Mouse (Mus musculus) 3T3-L1 (cell line): Measurements from ENCODE around the gene Spns1.

Experiments
- DNase-seq: peaks from one replicate; pipeline ENCODE4 v3.0.0-alpha.2; 2015; ENCODE audit warnings: low read depth, low spot score

Spns1 gene

DNA sequence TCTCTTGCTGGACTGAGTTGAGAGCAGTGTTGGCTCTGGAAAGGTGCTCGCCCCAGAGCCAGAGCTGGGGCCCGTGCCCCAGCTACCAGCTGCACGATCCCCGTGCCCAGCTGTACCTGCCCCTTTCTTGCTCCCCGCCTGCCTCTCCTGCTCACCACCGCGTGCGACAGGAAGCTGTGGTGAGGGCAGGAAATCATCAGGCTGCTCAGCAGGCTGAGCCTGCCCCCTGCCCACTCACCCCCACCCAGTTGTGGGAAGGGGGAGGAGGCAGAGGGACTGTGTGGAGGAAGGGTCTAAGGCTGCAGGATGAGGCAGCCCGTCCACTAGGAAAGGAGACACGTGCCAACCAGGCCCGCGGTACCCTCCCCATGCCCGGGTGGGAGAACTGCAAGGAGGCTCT is 7.9 kb downstream of the Spns1 start, which contains the start of gene Lat:
Lat (minus strand) TSS at position 178 of the 400 bp plus-strand sequence.
- no peak for DNase-seq

DNA sequence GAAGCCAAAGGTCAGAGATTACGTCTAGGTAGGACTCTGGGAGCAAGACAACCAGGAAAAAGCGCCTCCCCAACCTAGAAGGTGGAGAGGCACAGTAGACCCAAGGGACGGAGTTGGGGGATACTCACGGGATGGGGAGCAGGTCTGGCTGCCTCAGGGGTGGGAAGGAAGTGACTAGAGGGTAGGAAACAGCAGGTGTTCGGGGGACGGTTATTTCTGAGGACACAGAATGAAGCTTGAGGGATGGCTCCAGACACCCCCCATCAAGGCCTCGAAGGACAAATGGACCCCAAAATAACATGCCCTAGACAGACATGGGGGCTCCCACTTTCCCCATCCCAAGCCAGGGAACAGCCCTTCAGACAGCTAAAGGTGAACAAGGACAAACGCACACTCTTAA is 8.9 kb downstream of the Spns1 start:
- no peak for DNase-seq

DNA sequence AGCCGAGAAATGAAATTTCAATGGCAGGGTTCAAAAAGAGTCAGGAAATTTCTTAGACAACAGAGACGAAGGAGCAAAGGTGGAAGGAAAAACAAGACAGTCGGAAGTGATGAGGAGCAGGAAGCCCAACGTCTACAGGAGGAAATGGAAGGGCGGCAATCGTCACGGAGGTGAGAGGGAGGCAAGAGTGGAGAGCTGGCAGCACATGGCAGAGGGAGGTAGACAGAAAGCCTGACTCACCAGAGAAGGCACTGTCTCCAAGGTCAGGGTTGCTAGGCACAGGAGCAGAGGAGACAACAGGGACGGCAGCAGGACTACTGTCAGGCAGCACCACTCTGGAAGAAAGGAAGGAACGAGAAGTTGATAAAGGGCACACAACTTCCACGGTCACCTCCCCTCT is 9.6 kb downstream of the Spns1 start:
- DNase-seq: no peak

DNA sequence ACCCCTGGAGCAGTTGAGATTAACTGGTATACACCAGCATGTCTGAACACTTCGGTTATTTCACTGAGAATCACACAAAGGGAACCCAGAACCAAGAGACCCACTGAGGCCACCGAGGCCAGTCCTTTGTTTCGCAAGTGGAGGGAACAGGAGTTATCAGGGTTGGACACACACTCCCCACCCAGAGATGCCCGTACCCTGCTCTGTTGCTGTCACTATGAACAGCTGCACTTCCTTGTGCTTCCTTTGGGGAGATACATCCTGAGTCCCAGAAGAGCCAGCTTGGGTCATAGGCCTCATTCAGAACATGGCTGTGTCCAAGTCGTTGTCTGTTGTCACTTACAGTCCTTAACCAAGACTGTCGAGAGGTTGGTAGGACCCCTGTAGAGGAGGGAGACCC is 14.2 kb downstream of the Spns1 start:
- no peak for DNase-seq

DNA sequence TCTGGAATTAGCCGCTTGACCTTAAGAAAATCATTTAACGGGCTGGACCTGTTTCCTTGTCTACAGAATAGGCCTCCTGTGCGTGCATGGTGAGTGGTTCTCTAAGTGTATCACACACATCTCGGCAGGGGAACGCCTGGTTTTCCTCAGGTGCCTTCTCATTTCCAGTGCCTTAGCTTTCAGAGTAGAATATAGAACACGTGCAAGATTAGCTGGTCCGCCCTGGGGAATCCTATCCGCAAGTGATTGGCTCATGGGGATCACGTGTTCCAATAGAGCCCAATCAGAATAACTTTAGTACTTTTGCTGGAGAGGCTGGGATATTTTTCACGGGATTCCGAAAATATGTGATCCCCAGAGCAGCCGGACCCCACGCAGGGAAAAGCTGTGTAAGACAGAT is 18.2 kb downstream of the Spns1 start:
- no peak for DNase-seq

DNA sequence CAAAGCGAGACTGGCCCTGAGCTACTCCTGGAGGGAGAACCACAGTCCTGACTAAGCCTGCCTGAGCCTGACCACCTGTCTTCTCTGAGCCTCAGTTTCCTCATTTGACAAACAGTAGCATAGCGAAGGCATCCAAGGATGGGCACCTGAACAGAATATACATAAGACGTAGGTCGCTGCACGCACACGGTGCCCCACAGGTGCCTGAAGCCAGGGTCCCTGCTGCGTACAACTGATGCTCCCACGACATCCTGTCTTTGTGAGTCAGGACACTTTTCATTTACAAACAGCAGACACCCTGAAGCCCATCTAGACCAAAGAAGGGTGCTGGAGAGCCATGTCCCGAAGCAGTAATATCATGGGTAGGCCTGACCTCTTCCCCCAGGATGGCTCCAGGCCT is 18.8 kb downstream of the Spns1 start:
- no peak for DNase-seq

DNA sequence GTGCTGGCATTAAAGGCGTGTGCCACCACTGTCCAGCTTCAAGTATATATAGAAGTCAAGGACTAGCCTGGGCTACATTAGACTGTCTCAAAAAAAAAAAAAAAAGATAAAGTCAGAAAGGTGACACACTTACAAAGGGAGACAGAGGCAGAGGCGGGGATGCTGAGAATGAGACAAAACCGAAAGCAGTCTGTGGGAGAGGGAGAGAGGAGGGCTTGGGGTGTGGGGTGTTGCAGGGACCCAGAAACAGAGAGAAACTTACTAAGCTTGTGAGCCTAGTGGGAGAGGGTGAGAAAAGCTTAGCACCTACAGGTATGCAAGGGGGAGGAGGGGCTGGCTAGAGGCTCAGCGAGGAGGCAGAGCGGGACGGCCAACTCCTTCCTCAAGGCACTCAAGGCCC is 19.4 kb downstream of the Spns1 start:
- no peak for DNase-seq

DNA sequence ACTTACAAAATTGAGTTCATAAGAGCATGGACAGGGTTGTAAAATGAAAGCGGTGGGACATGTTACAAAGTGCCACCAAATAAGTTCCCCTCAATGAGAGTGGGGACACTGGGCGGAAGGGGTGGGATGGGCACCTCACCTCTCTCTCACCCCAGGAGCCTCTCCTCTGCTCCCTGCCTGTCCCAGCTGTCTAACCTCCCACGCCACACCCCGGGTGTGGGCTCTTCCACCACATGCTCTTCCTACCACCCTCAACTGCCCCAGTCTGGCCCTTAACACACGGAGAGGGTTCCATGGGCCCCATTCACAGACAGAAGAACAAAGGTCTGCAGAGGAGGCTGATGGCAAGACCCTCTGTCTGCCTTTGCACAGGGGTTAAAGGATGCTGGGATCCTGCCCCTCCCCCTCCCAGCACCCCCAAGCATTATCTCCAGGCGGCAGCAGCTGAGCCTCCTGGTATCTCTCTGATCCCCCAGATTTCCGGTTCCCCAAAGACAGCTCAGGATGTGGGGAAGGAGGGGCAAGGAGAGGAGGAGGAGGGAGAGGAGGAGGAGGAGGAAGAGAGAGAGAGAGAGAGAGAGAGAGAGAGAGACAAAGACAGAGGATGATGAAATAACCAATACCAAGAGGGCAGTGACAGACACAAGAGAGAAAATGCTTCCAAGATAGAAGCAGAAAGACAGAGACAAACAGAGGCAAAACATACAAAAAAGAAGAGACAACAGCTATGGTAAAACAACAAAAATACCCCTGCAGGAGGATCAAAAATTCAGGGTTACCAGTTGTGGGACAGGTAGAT is 20.3 kb downstream of the Spns1 start:
- DNase-seq: no peak

DNA sequence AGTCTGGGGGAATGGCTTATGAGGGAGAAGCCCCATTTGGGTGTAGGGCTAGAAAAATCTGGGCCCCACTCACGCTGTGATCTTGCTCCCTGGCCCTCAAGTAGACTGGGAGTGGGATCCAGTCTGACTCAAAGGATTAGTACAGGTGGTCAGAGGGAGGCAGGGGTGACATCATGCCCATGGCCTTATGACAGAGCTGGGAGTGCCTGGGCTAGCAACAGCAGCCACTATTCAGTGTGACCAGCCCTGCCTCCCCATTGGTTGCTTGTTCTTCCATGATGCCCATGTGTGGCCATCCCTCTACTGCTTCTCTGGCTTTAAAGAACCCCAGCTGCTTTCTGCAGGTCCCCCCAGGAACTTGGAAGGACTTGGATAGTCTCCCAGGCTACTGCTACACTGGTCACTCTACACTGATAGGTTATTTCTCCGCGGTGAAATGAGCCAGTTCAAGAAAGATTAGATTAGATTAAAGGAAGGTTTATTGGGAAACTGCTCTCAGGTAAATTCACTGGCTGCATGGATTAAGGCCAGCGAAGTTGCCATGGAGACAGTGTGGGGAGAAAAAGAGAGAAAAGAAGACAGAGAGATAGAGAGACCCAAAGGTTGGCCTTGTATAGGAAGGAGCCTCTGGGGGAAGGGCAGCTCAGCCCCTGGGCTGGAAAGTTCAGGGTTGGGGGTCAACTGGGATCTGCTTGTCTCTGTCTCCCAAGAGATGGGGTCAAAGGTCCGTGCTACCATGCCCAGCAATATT is 21.2 kb downstream of the Spns1 start:
- DNase-seq: no peak

DNA sequence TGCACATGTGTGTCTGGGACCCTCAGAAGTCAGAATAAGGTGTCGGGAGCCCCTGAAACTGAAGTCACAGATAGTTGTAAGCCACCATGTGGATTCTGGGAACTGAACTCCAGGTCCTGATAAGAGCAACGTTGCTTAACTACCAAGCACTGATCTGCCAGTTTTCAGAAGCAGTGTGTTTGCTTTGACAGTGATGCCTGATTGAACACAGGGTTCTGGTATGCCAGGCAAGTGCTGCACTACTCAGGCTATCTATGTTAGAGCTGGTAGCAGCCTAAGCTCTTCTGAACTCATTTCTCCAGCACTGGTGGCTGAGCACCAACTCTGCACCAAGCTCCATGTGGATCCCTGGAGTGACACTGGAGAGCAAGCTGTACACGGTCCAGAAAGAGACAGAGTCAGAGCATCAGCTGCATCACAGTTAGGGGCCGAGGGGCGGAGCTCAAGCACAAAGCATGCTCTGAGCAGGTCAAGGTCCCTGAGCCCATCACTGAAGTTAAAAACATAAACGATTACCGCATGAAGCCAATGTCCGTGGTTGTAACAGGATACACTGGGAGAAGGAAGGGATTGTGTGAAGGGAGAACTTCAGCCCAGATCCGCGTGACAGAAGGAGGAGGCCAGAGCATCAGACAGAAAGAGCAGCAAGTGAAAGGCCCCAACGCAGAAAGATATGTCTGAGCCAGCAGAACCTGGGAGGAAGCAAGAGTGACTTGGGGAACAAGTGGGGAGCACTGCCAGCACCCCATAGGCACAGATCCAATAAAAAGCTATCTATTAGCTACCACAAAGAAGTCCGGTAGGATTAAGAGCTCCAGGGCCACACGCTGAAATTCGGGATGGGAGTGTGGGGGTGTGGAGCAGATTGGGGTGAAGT is 22.3 kb downstream of the Spns1 start:
- DNase-seq: no peak

DNA sequence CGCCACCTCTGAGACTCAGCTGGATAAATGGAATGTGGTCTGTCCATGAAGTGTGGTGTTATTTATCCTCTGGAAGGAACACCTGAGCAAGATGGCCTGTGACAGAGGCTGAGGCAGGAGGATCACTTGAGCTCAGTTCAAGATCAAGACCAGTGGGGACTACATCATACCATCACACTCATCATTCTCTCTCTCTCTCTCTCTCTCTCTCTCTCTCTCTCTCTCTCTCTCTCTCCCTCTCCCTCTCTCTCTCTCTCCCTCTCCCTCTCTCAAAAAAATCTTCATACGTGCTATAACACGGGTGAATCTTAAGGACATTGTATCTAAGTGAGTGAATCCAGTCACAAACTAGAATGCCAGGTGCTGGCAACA is 23.3 kb downstream of the Spns1 start:
- no peak for DNase-seq

DNA sequence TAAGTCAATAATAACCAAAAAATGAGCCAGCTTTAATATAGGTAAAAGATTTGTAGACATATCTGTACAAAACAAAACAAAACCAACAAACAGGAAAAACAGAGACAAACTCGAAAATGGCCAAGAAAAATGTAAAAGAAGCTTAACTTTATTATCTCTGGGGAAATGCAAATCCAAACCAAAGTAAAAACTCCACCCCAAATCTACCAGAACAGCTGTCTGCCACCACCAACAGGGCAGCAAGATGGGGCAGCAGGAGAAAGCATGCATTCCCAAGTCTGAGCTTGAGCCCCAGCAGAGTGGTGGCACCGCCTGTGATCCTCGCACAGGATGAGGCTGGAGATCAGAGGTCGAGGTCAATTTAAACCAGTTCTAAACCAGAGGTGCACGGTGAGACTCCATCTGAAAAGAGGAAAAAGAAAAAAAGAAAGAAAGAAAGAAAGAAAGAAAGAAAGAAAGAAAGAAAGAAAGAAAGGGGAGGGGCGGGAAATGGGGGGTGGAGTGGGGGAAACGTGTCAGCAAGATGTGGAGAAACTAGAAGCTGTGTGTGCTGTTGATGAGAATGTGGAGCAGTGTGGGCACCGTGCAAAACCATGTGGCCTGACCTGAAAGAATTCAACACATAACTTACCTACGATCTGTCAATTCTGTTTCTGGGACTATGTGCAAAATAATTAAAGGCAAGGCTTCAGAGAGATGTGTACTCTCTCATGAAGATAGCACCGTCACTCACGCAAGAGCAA is 23.8 kb downstream of the Spns1 start:
- no peak for DNase-seq

DNA sequence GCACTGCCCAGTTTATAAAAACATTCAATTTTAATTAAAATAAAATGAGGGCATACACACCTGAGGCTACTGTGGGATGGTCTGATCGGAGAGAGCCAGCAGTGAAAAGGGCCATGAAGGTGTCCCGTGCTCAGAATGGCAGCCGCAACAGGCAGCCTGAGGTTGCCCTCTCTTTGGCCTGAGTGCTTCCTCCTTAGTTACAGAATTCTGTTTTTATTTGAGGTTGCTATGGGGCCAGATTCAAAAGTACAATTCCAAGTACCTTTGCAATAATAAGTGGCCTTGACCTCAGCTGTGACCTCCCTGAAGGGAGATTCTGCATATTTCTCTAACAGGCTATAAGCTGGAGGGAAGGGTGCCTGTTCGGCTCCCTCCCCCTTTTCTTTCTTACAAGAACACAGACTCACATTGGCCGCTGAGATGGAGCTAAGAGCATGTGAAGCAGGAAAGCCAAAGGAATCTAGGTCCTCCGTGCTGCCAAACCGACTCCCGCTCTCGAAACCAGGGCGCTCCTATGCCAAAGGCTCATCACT is 25.8 kb downstream of the Spns1 start:
- no peak for DNase-seq

DNA sequence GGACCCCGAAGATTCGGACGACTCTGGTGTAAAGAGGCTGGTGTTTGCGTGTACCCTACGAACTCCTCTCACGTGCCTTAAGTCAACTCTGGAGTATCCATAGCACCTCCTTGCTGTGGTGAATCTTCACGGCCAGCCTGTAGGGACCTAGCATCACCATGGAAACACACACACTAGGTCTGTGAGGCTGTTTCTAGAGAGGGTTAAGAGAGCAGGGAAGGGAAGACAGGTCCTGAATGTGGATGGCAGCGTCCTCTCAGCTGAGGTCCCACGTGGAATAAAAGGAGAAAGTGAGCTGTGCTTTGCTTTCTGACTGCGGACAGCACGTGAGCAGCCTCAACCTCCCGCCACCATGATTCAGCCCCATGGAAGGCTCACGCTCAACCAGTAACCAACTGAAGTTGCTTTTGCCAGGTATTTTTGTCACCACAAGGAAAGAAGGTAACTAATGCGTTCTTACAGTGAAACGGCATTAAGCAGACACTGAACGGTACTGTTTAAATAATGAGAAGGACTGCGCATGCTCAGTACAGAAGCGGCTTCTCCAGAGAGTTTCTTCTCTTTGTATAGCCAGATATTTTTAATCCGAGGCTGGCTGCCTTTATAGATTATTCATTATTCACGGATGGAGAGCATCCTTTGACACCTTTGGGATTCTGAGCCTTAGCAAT is 26.4 kb downstream of the Spns1 start:
- no peak for DNase-seq

DNA sequence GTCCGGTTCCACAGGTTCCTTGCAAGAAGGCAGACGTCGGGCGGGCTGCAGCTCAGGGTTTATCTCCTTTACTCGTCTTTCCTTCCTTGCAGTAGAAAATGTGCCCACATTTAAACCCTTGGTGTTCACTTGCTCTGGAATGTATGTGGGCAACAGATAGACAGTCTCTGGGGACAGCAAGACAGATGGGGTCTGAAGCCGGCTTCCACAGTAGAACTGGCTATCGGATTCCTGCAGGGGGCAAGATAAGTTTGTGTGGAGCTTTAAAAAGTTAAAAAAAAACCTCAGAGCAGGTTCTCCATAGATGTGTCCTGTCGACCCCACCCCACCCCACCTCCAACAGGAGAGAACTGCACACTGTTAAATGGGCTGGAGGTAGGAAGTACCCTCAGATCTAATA is 29.0 kb downstream of the Spns1 start:
- no peak for DNase-seq

DNA sequence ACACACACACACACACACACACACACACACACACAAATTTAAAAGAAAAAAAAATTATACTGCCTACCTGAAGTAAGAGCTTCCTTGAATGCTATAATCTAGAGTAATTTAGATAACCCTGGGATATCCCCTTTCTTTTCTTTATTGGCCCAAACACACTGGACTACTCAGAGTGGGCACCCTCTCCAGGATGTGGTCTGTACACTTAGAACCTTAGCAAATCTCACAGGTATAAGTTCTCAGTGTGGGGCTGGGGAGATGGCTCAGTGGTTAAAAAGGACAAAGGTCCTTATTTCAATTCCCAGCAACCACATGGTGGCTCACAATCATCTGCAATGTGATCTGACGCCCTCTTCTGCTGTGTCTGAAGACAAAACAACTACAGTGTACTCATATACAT is 30.2 kb downstream of the Spns1 start:
- DNase-seq: no peak

DNA sequence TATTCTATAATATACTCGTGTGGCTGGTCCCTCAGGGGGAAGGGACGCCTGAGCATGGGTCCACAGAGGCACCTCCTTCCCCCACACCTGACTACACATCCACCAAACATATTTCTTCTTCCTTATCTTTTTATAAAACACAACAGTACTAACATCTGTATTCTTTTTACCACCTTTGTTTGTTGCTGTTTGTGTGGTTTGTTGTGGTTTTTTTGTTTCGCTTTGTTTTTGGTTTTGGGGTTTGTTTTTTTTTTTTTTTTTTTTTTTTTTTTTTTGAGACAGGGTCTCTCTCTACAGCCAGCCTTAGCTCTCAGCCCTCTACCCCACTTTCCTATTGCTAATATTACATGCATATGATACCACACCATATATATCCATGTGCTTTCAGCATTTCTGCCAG is 31.3 kb downstream of the Spns1 start:
- DNase-seq: no peak

DNA sequence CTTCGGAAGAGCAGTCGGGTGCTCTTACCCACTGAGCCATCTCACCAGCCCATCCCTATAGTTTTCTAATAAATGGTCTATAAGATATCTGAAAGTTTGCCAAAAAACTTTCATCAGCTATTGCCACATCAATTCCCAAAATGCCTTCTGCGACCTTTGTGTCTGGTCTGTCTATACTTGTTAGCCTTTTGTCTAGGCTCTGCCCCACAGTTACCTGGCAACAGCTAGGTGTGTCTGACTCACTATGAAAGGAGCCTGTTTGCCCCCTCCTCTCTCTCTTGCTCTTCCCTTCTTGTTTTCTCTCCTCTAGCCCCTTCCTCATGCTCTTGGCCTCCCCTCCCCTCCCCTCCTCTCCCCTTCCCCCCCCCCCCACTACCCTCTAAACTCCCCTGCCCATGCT is 31.7 kb downstream of the Spns1 start:
- no peak for DNase-seq

DNA sequence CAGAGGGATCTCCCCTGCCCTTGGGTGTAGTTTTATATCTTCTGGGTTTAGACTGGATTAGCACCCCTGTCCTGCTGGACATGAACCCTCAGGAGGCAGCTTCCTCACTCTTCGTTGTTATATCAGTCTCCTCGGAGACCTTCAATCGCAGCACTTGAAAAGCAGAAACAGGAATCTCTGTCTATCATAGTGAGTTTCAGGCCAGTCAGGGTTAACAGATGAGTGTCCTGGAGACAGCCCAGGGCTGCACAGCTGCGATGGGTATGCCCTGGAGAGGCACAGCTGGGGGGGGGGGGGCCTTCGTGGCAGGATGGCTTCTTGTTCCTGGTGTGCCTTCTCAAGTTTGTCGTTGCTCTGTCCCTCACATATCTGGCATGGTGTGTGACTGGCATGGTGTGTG is 36.4 kb downstream of the Spns1 start:
- DNase-seq: no peak

DNA sequence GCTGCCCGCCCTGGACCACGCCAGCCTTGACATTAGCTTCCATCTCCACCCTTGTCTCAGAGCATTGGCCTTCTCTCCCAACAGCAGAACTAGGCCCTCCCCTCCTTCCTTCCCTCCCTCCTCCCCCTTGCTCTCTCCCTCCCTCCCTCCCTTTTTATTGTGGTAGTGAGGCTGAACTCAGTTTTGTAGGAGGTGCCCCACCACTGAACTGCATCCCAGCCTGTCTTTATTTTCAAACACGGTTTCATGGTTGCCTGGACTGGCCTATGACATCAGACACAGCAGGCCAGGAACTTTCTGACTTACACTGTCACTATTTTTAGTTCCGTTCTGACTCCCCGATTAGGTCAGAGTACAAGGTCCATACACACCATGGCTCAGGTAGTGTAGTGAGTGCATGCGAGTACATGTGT is 37.0 kb downstream of the Spns1 start:
- no peak for DNase-seq

DNA sequence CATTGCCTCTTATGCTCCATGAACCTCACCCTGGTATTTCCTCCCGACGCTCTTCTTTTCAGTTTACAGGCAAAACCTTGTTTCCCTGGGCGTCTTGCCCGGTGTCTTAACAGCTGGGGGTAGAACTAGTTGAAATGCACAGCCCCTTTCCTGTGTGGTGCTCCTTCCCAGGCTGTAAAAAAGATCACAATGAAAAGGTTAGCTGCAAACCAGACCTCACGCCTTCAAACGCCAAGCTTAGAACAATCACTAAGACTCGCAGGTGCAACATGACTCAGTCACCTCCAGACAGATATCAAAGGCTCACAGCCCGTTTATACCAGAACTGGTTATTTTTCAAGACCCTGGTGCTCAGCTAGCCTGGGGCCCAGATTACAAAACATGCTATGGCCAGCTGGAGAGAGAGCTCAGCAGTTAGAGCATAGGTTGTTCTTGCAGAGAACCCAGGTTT is 37.7 kb downstream of the Spns1 start:
- no peak for DNase-seq
